Mouse (Mus musculus): ENCODE results near the gene Arhgef25. TPM values are rescaled to one million over a fixed set of nuclear protein-coding genes. Genes with fewer than 3 reads are reported as not detected.

Gene Arhgef25
- polyA plus RNA-seq, 1 experiment from 2014 or later: 32.3 TPM

Other genes with a start within 250 kb of the Arhgef25 start
- gene Ctdsp2, start 211.4 kb downstream of the Arhgef25 start, polyA plus RNA-seq (2015; fragmentation: Nextera tagmentation; extraction: Ambion mirVana): 22.9 and 27.6 TPM in 2 replicates
- 0.15 and 0.40 TPM in 2 replicates for gene Avil, start 189.4 kb downstream of the Arhgef25 start, polyA plus RNA-seq (2015; fragmentation: Nextera tagmentation; extraction: Ambion mirVana)
- gene Tsfm, start 159.2 kb downstream of the Arhgef25 start, polyA plus RNA-seq (2015; fragmentation: Nextera tagmentation; extraction: Ambion mirVana): 60.8 and 66.0 TPM in 2 replicates
- gene Mettl1, start 148.7 kb downstream of the Arhgef25 start, polyA plus RNA-seq (2015; fragmentation: Nextera tagmentation; extraction: Ambion mirVana): 20.1 and 23.0 TPM in 2 replicates
- 0.11 and 0.18 TPM in 2 replicates for gene Eef1akmt3, start 148.6 kb downstream of the Arhgef25 start, polyA plus RNA-seq (2015; fragmentation: Nextera tagmentation; extraction: Ambion mirVana)
- 0.20 and 0.26 TPM in 2 replicates for gene Cyp27b1, start 141.8 kb downstream of the Arhgef25 start, polyA plus RNA-seq (2015; fragmentation: Nextera tagmentation; extraction: Ambion mirVana)
- gene March9, start 129.9 kb downstream of the Arhgef25 start, polyA plus RNA-seq (2015; fragmentation: Nextera tagmentation; extraction: Ambion mirVana): 5.3 and 6.6 TPM in 2 replicates
- 1,494 and 1,664 TPM in 2 replicates for gene Cdk4, start 126.5 kb downstream of the Arhgef25 start, polyA plus RNA-seq (2015; fragmentation: Nextera tagmentation; extraction: Ambion mirVana)
- gene Tspan31, start 119.8 kb downstream of the Arhgef25 start, polyA plus RNA-seq (2015; fragmentation: Nextera tagmentation; extraction: Ambion mirVana): 119 and 120 TPM in 2 replicates
- 2.2 and 4.7 TPM in 2 replicates for gene Agap2, start 114.8 kb downstream of the Arhgef25 start, polyA plus RNA-seq (2015; fragmentation: Nextera tagmentation; extraction: Ambion mirVana)
- 125 and 126 TPM in 2 replicates for gene Os9, start 69.0 kb downstream of the Arhgef25 start, polyA plus RNA-seq (2015; fragmentation: Nextera tagmentation; extraction: Ambion mirVana)
- 41.5 and 45.8 TPM in 2 replicates for gene B4galnt1, start 24.9 kb downstream of the Arhgef25 start, polyA plus RNA-seq (2015; fragmentation: Nextera tagmentation; extraction: Ambion mirVana)
- 1.0 and 1.6 TPM in 2 replicates for gene Slc26a10, start 9.4 kb downstream of the Arhgef25 start, polyA plus RNA-seq (2015; fragmentation: Nextera tagmentation; extraction: Ambion mirVana)
- gene Dtx3, start 5.6 kb upstream of the Arhgef25 start, polyA plus RNA-seq (2015; fragmentation: Nextera tagmentation; extraction: Ambion mirVana): 179 and 224 TPM in 2 replicates
- 26.7 and 28.4 TPM in 2 replicates for gene Pip4k2c, start 21.5 kb upstream of the Arhgef25 start, polyA plus RNA-seq (2015; fragmentation: Nextera tagmentation; extraction: Ambion mirVana)
- gene Kif5a, start 73.3 kb upstream of the Arhgef25 start, polyA plus RNA-seq (2015; fragmentation: Nextera tagmentation; extraction: Ambion mirVana): 98.9 and 106 TPM in 2 replicates
- 319 and 342 TPM in 2 replicates for gene Dctn2, start 76.3 kb upstream of the Arhgef25 start, polyA plus RNA-seq (2015; fragmentation: Nextera tagmentation; extraction: Ambion mirVana)
- gene Mbd6, start 98.9 kb upstream of the Arhgef25 start, polyA plus RNA-seq (2015; fragmentation: Nextera tagmentation; extraction: Ambion mirVana): 10.2 and 15.3 TPM in 2 replicates
- gene Mars, start 121.7 kb upstream of the Arhgef25 start, polyA plus RNA-seq (2015; fragmentation: Nextera tagmentation; extraction: Ambion mirVana): 127 and 135 TPM in 2 replicates
- 0.49 and 1.2 TPM in 2 replicates for gene Arhgap9, start 131.9 kb upstream of the Arhgef25 start, polyA plus RNA-seq (2015; fragmentation: Nextera tagmentation; extraction: Ambion mirVana)
- gene Gli1, start 151.9 kb upstream of the Arhgef25 start, polyA plus RNA-seq (2015; fragmentation: Nextera tagmentation; extraction: Ambion mirVana): 1.3 and 1.4 TPM in 2 replicates
- not detected in 2 replicates for gene Inhbe, start 164.3 kb upstream of the Arhgef25 start, polyA plus RNA-seq (2015; fragmentation: Nextera tagmentation; extraction: Ambion mirVana)
- gene Inhbc, start 180.3 kb upstream of the Arhgef25 start, polyA plus RNA-seq (2015; fragmentation: Nextera tagmentation; extraction: Ambion mirVana): not detected in 2 replicates
- gene R3hdm2, start 190.2 kb upstream of the Arhgef25 start, polyA plus RNA-seq (2015; fragmentation: Nextera tagmentation; extraction: Ambion mirVana): 37.5 and 39.7 TPM in 2 replicates

Measured in forebrain, embryonic 16.5 days (tissue).